Mouse (Mus musculus) neural tube, embryonic 10.5 days (tissue): ENCODE data around the gene Hs3st5.
"Not testable (repeated sequence)": the region's sequence is repeated elsewhere in the genome, so short reads cannot be mapped to it uniquely, and the experiment has no call there.

ENCODE experiments used
- DNase-seq: peaks from one replicate; pipeline ENCODE4 v3.0.0-alpha.2; 2017; ENCODE audit warnings: low spot score; ENCODE audit errors: extremely low spot score

Gene Hs3st5

DNA sequence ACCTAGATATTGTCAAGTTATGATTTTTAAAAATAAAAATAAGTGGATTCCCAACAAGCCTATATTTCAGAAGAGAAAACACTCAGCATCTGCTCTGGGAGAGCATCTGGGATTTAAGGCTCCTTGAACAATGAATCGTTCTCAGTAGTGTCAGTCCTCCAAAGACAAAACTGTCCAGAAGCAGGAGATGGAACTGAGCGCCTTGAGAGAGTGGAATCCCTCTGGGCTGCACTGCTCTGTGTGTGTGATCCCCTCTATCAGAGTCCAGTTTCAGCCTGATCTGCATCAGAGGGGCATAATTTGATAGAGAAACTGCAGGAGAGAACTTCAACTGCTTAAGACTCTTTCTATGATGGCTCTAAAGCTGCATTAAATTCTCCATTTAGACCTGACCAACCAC, 49.5 kb downstream of the Hs3st5 start:
- no peak for DNase-seq

DNA sequence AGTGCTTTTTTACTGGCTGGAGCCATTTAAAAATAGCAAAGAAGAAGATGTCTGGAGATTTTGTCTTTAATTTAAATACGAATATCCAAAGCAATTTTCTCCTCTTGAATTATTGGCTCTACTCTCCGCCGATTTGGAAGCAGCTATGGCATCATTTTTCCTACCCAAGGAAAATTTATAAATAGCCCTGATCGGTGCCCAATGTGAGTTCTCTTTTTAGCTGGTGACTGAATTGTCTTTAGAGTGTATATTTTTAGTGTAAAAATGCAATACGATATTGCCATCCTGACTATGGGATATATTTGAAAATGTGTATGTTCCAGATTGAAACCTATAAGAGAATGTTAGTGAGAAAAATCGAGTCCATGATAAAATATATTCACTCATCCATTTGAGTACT, 51.1 kb downstream of the Hs3st5 start:
- DNase-seq, result no peak

DNA sequence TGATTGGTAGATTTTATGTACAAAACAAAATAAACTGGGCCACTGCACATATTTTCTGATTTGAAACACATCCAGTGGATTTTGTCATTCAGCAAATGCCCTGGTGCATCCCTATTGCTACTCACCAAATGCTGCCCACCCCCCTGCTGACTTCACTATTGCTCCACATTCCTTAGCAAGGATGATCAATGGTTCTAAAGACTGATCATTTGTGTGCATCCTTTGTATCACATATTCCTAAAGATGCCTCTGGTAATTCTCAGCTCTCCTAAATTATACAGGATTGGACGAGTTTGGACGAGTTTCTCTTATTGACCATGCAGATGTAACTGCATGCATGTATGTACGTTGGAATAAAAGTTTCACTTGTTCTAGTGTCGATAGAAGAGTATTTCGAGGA, 52.1 kb downstream of the Hs3st5 start:
- no peak for DNase-seq

DNA sequence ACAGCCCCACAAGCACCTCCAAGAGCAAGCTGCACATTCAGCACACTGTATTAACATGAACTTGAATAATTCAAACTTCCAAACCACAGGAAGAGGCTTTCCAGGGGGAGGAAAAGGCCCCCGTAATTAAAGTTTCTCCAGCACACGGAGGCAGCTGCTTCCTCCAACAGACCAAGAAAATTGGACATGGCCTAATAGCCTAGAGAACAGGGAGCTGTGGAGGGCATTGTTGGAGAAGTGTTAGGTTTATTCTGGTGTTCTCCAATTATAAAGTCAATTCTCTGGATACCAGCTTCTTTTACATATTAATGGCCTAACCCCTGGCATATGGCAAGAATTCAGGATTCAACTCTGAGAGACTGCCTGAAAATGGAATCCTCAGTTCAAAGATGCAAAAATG, 60.6 kb downstream of the Hs3st5 start:
- DNase-seq, result no peak

DNA sequence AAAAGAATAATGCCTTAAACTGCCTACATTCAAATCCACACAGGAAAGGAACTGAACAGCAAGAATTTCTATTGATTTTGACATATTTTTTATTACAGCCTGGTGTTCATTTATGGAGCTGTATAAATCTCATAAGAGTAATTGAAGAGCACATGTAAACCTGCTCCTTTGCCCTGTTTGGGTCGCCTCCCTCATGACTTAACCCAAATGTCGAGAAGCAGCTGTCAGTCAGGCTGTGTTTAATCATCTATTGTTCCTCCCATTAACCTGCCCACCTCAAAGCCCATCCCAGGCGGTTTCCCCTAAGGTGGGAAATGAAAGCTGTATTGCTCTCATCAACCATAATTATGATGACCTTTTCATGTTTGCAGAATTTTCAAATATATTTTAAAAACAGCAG, 65.9 kb downstream of the Hs3st5 start:
- DNase-seq, result no peak

DNA sequence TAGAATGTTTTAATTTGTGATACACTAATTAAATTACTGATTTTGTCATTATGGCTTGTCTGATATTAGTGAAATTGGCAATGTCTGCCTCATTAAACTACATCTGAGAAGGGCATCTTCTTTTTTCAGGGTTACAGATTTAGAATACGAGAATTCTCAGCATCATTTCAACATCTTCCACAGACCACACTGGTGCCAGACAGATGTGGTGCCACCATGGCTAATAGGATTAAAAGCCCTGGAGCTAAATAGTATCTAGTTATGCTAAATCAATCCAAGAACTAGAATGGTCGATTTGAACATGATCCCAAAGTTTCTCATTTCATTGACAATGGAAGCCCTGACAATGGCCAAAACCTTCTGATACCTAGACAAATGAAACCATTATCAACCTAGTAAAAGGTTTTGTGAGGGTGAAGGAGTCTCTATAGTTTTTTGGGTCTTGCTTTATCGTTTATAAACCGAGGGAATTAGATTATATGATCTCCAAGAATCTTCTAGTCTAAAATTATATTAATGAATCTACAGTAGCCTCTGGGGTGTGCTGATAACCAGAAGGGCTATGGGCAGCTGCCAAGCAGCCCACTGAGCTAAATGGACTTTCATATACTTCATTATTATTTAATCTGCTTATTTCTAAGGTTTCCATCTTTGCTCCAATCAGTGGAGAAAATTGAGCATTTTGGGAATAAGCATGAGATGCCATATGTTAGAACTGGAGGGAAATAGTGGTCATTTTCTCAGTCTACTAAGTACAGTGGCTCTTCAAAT, 71.9 kb downstream of the Hs3st5 start:
- no peak for DNase-seq

DNA sequence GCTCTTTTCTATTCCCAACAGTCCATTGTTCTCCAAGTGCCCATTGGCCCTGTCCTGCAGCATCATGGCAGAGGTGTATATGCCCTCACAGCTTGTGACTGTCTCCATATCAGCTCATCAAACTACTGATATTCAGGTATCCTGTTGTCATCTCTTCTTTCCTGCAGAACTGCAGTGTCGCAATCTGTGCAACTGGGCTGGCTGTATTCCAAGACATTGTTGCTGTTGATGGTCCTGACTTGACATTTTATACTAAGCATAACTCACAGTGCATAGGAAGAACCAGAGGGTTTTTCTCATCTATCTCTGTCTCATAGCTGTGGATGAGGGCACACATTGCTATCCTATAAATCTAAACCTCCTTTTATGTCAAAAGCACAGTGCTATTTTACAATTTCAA, 103.8 kb downstream of the Hs3st5 start:
- no peak for DNase-seq

DNA sequence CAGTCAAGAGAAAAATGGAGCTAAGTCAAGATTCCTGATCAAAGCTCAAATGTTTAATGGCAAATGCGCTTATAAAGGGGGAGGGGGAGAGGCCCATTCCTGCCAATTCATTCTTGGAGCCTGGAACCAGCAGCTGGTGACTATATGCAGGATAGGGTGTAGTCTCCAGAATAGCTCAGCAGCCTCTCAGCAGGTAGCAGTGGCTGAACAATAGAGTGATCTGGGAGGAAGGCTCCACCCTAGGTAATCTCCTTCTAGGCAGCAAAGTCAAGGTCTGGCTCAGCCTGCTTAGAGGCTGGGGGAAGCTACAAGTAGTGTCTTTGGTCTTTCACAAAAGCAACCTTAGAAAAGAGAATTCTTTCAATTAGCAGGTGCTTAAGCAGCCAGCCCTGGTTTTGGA, 104.8 kb downstream of the Hs3st5 start:
- DNase-seq, result not testable (repeated sequence)

DNA sequence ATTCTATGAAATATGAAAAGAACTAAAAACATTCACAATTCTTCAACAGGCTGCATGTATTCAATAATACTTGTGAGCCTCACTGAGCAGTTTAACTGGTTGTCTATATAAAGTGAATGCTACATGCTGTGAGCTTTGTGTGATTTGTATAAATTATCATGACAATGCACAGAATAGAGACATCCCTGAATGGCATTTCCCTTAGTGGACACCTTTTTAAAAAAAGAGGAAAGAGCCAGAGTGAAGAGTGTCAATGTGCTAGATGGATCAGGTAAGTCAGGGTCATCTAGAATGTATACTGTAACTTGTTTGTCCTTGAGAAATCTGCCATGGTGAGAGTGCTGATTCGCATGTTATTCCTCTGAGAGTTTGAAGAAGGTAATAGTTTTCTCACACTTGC, 116.4 kb downstream of the Hs3st5 start:
- no peak for DNase-seq

DNA sequence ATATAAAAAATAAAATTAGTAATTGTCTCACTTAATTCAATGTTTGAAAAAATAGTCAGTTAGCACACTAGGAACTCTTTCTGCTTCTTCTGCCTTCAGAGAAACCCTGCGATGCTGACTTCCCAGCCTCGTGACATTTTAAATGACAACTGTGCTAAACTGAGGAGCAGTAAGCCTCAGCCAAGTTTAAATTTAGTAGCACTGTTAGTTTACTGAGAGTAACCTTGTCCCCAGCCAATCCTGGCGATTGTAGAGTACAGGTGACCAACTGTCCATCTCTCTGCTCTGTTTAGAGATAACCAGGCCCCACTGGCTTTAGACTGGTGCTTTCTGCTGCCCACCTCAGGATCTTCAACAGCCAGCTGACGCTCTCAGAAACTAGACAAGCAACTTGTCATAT, 121.3 kb downstream of the Hs3st5 start:
- no peak for DNase-seq

DNA sequence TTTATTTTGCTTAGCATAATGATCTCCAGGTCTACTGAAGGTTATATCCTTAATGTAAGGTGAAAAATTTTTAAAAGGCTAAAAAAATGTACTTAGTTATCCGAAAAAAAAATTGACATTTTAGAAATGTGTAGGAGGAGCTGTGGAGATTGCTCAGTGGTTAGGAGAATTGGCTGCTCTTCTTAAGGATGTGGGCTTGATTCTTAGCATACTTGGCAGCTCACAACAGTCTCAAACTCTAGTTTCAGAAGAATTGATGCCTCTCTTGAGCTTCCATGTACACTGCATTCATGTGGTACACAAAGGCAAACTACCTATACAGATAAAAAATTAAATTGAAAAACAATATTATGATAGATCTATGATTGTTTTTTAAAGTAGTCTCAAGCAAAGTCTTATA, 125.1 kb downstream of the Hs3st5 start:
- no peak for DNase-seq

DNA sequence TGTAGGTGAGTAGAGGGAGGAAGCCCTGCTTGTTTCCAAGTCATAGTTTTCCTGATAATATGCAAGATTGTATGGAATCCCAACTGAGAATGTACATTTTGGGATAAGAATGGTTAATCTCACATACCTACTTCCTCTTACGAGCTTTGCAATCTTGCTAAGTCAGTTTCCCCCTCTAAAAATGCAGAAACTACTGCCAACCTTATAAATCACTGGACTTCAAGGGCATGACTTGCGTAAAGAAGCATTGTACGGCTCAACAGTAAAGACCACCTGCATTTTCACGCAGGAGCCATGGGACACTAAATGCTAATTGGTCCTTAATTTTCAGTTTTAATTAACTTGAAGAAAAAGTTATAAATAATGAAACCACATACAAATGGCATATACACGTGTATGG, 144.0 kb downstream of the Hs3st5 start:
- no peak for DNase-seq

DNA sequence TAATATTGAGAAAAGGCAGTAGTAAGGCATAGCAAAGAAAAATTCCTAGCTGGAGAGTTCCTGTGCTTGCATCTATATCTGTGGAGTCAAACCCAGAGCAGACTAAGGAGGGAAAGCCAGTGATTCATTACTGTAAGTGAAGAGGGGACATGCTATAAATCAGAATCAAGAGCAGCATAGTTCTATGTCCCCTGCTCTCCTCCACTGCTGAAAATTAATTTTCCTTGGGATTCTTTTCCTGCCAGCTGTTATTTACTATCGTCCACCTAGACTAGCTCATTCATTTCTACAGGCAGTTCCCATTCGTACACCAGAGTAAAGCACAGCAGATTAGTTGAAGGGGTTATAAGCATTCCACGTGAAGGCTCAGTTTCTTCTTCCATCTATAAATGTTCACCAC, 207.4 kb downstream of the Hs3st5 start:
- DNase-seq, result no peak

DNA sequence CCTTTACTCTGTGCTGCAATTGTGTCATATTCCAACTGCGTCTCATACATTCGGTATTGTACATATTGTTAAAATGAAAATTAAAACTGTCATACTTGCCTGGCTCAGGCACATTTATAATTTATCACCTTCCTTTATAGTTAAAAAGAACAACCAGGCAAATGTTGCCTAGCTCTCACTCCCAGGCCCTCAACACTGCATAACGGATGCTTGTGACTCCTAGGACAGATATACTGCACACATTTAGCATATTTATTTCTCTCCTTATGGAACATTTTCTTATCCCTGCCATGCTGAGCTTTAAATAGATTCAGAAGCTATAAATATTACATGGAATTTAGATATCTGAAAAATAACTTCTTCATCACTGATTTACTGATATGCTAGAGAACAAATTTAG, 219.6 kb downstream of the Hs3st5 start:
- no peak for DNase-seq

DNA sequence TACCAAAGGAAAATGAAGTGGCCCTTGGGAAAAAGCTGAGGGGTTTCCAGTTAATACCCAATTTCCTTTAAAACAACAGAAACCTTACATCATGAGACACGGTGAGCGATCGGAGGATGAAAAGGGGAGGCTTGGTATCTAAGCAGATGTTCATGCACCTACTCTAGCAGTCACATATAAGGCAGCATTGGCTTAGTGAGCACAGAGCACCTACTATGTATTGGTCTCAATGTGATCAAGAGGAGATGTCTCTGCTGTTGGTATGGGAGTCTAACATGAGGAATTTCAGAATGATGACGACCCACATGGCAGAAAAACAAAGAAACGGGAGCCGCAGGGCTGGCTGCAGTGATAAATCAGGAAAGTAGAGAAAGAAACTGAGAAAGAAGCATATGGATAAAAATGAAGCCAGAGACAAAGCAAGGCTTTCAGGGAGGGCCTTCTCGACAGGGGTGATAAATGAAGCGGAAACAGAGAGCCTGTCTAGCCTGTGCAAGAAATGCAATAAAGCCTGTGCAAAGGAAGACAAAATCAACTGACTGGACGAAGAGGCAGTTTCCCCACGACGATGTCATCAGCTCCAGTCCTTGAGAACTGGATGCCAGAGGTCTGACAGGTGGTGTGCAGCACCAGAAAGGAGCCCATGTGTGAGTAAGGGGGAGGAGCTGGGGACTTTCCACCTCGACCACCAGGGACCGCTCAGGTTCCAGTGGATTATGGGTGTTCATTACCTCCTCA, 222.9 kb downstream of the Hs3st5 start:
- DNase-seq, result peak; percentile 25

DNA sequence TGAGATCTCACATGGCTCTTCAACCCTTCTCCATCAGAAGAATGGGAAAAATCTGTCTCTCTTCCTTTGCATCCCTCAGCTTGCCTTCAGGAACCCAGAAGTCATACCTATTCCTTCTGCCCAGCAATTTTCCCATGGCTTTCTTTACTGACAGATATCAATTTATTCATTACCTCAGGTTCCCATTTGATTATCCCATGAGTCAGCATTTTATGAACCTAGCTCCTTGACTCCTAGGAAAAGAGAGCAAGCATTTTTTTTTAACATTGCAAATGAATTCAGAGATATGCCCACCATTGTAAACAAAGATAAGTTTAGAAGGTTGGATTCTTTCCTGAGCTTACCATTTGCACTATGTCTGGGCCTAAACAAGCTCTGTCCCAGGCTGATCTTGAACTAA, 232.8 kb downstream of the Hs3st5 start:
- no peak for DNase-seq

DNA sequence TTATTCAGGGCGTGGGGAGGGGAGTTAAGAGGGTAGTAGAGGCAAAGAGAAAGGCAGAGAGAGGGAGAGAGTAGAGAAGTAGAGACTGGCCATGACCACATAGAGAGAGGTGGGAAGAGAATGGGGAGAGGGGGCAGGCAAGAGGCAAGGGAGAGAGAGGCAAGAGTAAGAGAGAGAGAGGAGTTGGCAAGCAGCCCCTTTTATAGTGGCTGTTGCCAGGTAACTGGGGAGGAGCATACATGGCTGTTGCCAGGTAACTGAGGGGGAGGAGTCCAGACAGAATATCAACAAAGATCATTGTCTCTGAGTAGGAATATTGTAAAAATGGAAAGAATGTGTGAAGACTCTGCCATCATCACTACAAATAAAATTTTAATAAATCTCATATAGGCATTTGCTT, 243.4 kb downstream of the Hs3st5 start:
- no peak for DNase-seq

DNA sequence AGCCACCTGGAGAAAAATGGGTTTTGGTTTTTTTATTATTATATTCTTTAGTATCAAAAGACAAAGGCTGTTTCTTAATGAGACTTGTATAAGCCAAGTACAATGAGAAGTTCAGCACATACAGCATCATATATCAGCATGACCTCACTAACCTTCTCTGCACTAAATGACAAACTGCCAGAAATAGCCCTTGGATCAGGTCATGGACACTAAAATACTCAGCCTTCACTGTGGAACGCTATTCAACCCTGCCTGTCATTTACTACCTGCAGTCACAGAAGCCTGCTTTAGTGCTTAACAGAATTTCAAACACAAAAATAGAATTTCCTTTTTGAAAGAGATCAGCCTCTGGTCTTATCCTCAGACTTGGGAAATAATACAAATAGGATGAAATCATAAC, 247.9 kb downstream of the Hs3st5 start:
- DNase-seq, result no peak

DNA sequence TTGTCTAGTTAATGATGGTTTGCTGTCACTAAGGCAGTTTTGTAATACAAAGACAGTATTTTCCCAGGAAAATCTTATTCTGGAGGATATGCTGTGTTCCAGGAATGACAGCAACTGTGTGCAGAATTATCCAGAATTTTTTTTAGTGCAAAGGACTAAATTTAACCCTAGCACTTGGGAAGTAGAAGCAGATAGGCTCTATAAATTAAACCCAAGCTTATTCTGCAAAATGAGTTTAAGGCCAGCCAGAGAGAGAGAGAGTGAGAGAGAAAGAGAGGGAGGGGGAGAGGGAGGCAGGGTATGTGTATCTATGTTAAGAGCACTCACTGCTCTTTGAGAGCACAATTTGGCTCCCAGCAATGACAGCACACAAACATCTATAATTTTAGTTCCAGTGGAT, 267.0 kb downstream of the Hs3st5 start:
- DNase-seq, result no peak

DNA sequence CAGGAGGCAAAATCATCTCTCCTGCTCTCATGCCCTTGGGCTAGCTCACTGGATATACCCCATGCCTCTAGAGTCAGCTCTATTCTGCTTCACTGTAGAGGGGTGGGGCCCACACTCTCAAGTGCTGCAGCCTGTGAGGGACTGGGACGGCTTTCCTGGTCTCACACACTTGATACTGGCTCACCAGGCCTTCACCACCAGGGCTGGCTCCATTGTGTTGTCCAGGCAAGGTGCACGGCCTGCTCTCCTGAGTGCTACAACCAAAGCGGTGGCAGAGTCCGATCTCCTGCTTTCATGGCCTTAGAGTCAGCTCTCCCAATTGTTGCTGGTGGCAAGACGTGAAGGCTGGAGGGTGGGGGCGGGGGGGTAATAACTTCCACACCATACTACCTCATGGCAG, 268.3 kb downstream of the Hs3st5 start:
- no peak for DNase-seq

DNA sequence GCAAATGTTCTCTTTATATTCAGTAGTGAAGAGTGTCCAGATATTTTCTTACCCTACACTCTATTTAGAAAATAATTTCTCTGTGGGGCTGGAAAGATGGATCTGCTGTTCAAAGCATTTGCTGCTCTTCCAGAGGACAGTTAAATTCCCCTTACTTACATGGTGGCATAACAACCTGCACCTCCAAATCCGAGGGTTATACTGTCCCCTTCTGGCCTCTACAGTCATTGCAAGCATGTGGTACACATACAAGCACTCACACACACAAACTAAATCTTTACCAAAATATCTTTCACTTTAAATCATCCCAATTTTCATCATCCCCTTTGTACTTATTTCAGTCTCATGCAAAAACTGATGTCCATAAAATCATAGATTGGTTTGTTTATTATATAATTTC, 275.0 kb downstream of the Hs3st5 start:
- DNase-seq, result no peak

DNA sequence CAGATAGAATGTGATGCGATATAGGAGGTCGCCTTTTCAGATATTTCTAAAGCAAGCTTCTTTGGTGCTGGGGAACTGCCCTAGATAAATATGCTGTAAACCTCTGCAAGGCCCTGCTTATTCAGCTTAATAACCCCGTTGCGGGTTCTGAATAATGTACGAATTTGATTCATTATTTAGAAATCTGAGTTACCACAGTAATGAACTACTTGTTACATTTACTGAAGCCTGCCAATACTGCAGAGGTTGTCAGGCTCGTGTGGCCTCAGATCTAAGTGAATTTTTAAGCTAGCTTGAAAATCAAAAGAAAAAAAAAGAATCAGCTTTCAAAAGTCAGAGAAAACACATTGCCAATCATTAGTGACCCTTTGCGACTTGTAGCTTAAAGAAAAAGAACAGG, 280.4 kb downstream of the Hs3st5 start:
- no peak for DNase-seq

DNA sequence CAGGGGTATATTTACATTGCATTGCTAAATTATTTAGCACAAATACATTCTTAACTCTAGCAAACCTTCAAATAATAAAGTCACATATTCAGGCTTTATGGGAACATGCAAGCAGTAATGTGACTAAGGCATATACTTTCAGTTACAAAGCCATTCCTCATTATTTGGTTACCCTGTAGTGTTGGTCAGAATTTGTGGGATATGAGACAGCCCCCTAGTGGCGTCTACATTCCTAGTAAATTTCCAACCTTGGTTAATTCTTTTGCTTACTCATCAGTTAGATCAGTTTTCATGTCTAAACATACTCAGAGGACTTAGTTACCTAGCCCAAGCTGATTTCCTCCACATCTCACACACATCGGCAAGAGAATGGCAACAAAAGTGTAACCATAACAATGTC, 285.2 kb downstream of the Hs3st5 start:
- DNase-seq, result no peak
